Mouse (Mus musculus) CH12.LX (cell line): Measurements from ENCODE around the gene Rbm33.

ENCODE experiments used
- CTCF ChIP-seq, 2 experiments: IDR thresholded peaks in 1 of 2; conservative IDR thresholded peaks in 1 of 2; 2 replicates each; pipeline ENCODE4 v1.5.1; 2011 to 2012; ENCODE audit warnings: low read depth in 2 of 2, low read length in 2 of 2, improper control_type of control experiment in 1 of 2, inconsistent platforms in 1 of 2, mild to moderate bottlenecking in 1 of 2, moderate library complexity in 1 of 2
- E2F4 ChIP-seq: IDR thresholded peaks from 2 replicates; pipeline ENCODE4 v1.6.1; 2011; ENCODE audit warnings: low read depth, low read length, improper control_type of control experiment; ENCODE audit not compliant: insufficient replicate concordance
- ELF1 ChIP-seq: IDR thresholded peaks from 2 replicates; pipeline ENCODE4 v1.6.1; 2014; ENCODE audit warnings: low read depth, mild to moderate bottlenecking, inconsistent platforms, low read length, improper control_type of control experiment
- EP300 ChIP-seq: IDR thresholded peaks from 2 replicates; pipeline ENCODE4 v1.6.1; 2011; ENCODE audit warnings: low read length, improper control_type of control experiment
- GABPA ChIP-seq: IDR thresholded peaks from 2 replicates; pipeline ENCODE4 v1.6.1; 2012; ENCODE audit warnings: low read depth, low read length, improper control_type of control experiment, inconsistent platforms; ENCODE audit not compliant: insufficient replicate concordance
- MAX ChIP-seq: IDR thresholded peaks from 2 replicates; pipeline ENCODE4 v1.6.1; 2011; ENCODE audit warnings: low read length, improper control_type of control experiment
- MYC ChIP-seq: IDR thresholded peaks from 2 replicates; pipeline ENCODE4 v1.6.1; 2011; ENCODE audit warnings: low read depth, mild to moderate bottlenecking, improper control_type of control experiment, low read length
- POLR2A ChIP-seq: IDR thresholded peaks from 2 replicates; pipeline ENCODE4 v1.6.1; 2011; ENCODE audit warnings: low read depth, mild to moderate bottlenecking, improper control_type of control experiment, low read length
- USF1 ChIP-seq: IDR thresholded peaks from 2 replicates; pipeline ENCODE4 v1.6.1; 2014; ENCODE audit warnings: low read depth, mild to moderate bottlenecking, inconsistent platforms, low read length, improper control_type of control experiment
- USF2 ChIP-seq: conservative IDR thresholded peaks from 2 replicates; pipeline ENCODE4 v1.6.1; 2011; ENCODE audit warnings: low read depth, low read length, improper control_type of control experiment
- ZNF384 ChIP-seq: IDR thresholded peaks from 2 replicates; pipeline ENCODE4 v1.6.1; 2012; ENCODE audit warnings: low read depth, low read length, improper control_type of control experiment, inconsistent platforms

DNA sequence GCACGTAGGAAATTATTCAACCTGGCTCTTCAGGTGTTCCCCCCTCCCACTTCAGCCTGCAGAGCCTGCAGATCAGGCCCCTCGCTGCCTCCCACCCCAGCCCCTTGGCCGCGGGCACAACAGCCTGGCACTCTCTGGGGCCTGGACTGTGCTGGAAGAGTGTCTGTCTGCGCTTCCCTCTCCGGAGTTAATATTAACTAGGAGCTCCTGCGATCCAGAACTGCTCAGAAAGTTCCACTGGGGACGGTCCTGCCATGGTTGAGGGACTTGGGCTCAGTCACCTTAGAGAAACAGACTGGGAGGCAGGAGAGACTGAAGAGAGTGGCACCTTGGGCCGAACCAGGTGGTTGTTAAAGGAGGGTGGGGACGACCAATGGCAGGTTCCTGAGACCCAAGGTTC, 146.7 kb downstream of the Rbm33 start:
- TF ChIP-seq MAX = no peak
- TF ChIP-seq ELF1 = no peak
- no peak for TF ChIP-seq EP300
- TF ChIP-seq USF1 = no peak
- TF ChIP-seq POLR2A = no peak
- no peak for TF ChIP-seq ZNF384
- TF ChIP-seq CTCF (conservative IDR thresholded peaks at IDR 0.05 in 1 of 2, IDR thresholded peaks at IDR 0.05 in 1 of 2; ENCODE audit: low read depth in 2 of 2, low read length in 2 of 2) = no peak
- TF ChIP-seq E2F4 = no peak
- no peak for TF ChIP-seq MYC
- TF ChIP-seq GABPA = no peak
- no peak for TF ChIP-seq USF2
